Mouse (Mus musculus) CD8-positive naive resting alpha-beta T cell, adult 2 months (primary cell): Measurements from ENCODE around the gene Iyd.
"Not testable (repeated sequence)": the region's sequence is repeated elsewhere in the genome, so short reads cannot be mapped to it uniquely, and the experiment has no call there.

Experiments used
- DNase-seq, 2 experiments: peaks; one replicate each; pipeline ENCODE4 v3.0.0; 2022; ENCODE audit warnings: low read depth in 2 of 2, low spot score in 2 of 2

The Iyd gene

DNA sequence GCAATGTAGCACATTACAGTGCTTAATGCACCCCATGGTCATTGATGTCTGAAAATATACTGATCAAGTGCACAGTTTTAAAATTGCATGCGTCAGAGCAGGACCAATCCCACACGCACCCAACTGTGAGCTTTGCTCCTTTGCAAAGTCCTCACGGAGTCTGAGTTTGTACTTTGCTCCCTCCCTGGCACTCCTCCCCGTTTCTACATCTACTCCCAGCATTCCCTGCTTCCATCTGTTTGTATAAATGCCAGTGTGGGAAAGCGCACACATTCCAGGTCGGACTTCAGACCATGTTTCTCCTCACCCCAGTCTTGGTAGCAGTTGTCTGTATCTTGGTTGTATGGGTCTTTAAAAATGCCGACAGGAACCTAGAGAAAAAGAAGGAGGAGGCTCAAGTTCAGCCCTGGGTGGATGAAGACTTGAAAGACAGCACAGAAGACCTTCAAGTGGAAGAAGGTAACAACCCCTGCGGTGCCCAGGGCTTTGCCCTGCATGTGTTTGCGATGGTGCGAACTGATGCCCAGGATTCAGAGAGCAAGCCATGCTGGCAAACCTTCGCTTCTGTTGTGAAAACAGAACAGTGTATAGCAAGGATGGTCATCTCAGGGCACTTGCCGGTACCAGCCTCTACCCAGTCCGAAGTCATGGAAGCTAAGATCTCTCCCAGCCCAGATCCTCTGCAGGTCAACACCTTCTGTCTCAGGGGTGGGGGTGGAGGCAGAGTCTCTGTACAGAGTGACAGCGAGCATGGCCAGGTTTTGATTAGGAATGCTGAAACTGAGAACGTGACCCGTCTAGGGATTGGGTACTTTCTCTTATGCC lies at the start of gene Iyd:
TSS of gene Iyd (plus strand) at position 238 of the 825 bp plus-strand sequence.
- no peak for DNase-seq

DNA sequence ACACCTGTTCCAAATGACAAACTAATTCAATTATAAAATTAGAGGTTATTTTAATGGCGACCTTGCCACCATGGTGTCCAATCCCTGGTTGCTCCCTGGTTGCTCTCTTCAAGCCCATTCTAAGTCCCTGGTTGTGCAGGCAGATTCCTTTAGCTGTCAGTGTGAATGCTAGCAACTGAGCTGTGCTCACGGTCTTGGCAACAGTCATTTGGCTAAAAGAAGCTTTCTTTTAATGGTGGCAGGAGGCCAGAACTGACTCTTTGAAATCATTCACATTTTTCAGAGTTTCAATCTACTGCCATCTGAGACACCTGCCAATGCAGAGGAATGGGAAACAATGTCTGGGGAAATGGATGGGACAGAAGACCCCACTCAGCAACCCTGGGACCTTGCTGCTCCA lies 43.2 kb upstream of the Iyd start:
- DNase-seq = no peak

DNA sequence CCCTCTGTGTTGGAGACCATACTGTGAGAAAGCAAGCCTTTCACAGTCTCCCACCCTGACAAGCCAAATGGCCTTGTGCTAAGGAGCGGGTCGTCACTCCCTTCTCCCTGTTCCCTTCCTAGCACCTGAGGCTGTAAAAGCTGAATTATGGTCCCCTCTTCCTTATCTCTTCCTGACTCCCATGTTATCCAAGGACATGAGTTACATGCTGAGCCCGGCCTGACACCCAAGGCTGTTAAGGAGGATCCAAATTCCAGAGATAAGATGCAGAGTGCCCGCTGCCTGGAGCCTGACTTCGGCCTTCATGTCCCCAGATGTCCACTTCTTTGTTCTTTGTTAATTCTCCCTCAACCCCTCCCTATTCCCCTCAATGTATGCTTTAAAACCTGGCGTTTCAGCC lies 39.2 kb upstream of the Iyd start:
- DNase-seq = not testable (repeated sequence)

DNA sequence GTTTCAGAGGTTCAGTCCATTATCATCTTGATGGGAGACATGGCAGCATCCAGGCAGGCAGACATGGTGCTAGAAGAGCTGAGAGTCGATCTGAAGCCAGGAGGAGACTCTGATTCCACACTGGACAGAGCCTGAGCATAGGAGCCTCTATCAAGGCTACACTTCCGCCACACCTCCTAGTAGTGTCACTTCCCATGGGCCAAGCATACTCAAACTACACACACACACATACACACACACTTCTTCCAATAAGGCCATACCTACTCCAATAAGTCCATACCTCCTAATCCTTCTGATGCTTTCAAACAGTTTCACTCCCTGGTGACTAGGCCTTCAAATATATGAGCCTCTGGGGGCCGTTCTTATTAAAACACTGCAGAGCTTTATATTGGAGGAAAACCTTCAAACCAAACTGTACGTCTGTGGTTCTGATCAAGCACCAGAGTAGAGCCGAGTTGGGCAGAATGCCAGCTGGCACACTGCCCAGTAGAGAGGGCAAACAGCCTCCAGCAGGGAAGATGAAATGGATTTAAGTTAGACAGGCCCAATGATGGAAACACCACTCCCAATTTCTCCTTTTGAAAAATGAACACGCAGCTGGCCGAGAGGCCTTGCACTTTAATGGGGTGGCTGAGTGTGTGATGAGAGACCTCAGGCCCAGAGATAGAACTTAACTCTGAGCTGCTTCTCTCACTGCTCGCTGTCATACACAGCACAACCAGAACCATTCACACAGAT lies 32.4 kb upstream of the Iyd start:
- DNase-seq = no peak

DNA sequence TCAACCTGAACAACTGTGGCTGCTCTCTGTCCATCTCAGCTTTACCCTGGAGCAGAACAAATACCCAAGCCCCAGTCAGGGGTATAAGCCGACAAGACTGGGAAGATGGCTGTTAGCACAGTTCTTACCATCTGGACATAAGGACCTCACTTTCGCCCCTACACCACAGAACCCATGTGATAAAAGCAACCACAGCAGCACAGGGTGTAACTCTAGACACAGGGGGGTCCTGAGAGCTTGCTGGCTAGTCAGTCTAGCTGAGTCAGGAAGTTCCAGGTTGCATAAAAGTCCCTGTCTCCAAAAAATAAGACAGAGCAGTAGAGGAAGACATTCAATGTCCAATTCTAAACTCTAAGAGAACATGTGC lies 31.8 kb upstream of the Iyd start:
- DNase-seq = no peak

DNA sequence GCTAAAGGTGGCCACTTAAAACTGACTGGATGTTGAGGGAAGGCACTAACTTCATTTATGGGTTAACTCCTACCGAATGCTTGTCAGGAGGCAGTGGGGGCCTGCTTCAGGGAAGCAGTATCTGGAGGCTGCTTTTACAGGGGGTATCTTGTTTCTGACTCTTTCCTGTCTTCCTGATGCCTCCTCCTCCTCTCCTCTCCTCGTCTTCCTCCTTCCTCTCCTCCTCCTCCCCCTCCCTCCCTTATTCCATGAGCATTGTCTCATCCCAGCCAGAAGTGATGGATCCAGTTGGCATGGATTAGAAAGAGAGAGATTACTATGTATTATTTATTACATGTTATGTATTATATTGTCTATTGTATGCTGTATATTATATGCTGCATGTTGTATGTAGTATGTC lies 31.3 kb upstream of the Iyd start:
- no peak for DNase-seq

DNA sequence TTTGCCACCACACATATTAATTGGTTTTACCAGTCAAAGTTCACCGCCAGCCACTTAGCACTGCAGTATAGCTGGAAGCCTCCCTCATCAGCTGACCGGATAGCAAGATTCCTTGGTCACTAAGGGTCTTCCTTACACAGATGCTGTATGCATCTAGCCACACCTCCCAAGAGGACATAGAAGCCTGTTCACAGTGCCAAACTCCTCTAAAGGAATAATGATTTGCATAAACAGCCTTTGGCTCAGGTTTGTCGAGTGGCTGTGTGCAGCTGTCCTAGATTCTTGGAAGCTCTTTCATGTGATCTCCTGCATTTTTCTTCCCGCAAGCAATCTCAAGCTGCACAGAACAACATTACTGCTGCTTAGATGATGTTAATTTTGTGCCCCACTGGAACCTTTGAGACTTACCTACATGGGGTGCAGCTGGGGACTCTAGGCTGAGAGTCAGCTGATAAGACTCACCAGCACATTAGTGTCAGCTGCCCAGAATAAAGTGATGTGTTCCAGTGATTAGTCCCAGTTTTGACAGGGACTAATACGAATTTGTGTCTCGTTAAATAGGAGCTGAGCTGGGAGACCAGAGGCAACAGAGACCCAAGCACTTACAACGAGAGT lies 30.3 kb upstream of the Iyd start:
- no peak for DNase-seq

DNA sequence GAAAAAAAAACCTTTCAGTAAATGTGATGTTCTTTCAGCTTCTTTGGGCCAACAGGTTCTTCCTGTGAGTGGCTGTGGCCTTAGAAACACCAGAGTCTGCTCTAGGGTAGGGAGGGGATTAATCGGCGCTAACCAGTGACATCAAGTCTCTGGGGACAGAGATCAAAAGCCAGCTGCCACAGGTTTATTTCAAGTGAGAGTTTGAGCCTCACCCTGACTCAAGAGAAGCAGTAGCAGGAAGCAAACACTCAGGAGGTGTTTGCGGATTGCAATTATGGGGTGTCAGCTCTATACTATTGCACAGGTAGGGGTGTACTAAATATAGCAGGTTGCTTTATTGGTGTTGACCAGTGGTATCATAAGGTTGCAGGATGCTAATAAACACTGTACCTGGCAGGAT lies 29.6 kb upstream of the Iyd start:
- no peak for DNase-seq

DNA sequence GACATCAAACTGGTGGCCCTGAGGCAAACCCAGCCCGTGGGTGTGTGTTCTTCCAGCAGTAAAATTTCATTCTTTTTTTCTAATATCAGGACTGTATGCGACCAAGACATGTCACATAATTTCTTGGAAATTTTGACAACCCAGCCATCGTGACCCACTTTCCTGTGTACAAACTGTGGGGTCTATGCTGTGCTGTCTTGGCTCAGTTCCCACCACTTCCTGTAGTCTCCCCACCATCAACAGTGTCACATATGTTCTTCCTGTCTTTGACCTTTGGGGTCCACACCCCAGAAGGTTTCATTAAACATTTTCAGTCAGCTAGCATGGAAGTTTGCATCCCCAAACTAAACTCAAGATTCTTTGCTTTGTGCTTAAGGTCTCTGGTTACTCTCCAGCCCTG lies 28.6 kb upstream of the Iyd start:
- DNase-seq = no peak

DNA sequence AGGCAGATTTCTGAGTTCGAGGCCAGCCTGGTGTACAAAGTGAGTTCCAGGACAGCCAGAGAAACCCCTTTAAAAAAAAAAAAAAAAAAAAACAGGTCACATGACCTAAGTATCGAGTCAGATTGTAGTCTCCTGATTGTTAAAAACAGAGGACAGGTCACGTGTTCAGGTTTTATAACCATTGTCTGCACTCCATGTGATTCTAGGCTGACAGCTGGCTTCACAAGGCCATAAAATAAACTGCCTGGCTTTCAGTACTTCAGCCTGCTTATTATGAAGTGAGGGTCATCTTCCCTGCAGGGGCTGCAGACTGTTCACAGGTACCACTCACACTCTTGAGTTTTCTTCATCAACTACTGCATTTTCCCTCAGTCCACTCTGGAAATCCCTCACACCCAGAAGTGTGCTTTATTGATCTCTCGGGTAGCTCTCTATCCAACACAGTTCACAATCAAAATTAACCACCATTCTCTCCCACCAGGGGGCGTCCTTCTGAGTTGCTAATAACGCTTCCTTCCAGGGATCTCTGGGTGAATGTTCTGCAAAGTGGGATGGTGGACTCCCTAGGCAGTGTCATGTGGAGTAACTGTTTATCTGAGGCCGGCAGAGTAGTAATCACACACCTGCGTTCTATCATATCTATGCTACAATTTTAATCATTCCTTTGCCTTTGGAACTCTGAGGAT lies 27.3 kb upstream of the Iyd start:
- no peak for DNase-seq

DNA sequence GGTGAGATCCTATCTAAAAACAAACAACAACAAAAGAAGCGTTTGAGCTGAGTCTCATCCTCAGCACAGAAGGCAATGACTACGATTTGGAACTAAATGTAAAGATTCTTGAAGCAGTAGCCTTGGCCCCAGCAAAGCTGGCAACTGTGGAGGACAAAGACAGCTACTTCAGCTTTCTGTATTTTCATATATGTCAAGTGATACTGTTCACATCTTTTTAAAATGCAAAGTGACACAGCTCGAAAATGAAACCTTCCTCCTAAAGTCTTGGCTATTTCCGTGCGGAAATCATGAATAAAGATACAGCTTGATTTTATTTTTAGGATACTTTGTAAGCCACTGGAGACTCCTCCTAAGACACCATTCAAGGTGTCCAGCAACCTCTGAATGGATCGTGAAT lies 26.1 kb upstream of the Iyd start:
- no peak for DNase-seq

DNA sequence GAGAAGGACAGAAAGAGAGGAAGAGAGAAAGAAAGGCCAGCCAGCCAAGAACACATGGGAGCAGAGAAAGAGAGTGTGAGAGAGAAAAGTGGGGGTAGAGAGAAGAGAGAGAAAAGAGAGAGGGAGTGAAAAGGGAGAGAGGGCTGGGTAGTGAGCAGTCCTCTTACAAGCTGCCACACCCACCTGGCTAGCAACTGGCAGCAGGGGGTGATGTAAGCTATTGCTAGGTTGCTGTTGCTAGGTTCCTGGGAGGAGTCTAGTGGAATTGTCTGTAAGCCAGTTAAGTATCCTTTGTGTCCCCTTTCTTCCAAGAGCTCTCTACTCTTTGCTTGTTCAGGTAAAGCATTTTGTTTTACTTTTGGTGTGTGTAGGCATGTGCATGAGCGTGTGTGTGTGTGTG lies 25.4 kb upstream of the Iyd start:
- no peak for DNase-seq

DNA sequence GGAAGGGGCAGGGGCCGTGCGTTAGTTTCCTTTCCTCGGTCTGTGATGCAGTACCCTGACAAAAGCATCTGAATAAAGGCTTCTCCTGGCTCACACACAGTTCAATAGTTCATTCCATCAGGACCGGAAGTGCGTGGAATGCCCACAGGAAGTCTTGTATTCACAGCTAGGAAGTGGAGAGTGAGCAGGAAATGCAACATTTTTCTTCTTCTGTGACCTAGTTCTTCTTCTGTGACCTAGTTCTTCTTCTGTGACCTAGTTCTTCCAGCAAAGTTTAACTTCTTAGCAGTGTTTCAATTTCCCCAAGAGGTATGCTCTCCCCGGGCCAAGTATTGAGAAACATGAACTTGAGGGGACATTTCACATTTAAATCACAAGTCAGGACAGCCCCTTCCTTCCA lies 23.6 kb upstream of the Iyd start:
- peak in 1 of 2 experiments; percentile 14 for DNase-seq

DNA sequence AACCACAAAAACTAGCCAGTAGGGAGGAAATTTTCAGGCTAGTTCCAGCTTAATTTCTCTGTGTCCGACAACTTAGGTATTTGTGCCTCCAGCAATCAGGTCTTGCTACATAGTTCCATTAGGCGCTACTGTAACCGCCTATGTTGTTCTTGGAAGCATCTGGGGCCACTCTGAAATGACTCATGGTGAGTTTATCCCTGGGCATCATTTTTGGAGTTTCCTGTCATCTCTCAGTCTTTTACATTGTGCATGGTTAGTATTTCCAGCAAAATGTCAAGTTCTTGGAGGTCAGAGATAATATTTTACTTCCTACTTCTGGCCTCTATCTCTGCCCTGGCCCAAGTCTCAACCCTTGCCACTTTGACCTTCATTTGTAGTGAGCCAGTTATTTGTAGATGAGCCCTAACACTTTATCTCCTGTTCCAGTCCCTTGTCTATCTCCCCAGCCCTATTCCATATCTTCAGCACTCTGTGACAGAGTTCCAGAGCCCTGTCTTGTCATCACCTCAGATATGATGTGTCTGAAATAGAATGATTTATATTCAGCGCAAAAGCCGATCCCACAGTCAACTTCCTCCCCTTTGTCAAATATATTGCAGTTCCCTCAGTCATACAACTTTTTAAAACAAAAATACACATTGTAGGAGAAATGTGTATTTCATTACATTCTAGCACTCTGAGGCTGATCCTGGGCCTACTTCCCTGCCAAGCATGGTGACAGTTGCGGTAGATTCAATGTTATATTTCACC lies 16.8 kb upstream of the Iyd start:
- DNase-seq = no peak

DNA sequence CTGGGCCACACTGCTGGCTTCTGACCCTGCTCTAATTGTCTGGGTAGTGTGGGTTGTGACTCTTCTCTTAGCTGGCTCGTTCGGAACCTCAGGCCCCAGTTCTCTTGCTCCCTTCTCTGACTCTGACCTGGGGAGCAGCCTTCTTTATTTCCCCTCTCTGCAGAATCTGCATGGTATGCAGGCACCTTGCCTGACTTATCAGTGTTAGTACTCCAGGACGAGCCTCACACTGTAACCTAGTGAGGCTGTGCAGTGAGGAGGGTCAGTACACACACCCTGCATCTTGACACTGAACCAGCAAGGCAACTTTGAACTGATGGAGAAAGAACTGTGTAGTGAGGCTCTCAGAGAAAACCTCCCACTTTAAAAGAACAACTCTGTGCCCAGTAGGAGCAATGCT lies 15.5 kb upstream of the Iyd start:
- DNase-seq = no peak

DNA sequence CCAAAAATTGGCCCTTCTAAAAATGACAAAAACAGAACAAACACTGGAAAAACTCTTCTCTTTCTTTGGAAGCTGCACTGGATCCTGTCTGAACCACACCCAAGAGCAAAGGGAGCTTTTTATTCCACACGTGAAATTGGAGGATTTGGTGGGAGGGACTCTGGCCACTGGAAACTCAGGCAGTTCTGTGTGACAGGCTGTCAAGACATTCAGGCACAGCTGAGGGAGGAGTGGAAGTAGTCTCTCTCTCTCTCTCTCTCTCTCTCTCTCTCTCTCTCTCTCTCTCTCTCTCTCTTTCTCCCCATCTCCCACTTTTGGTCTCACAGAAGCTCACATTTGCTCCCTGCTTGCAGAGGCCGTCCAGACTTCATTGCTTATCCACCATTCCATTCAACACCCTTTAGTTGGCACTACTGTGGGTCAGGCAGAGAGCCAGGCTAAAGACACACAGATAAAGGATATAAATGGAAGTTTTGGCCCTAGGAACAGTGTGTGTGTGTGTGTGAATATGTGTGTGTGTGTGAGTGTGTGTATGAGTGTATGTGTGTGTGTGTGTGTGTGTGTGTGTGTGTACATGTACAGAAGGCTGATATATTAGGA lies 14.5 kb upstream of the Iyd start:
- DNase-seq = no peak

DNA sequence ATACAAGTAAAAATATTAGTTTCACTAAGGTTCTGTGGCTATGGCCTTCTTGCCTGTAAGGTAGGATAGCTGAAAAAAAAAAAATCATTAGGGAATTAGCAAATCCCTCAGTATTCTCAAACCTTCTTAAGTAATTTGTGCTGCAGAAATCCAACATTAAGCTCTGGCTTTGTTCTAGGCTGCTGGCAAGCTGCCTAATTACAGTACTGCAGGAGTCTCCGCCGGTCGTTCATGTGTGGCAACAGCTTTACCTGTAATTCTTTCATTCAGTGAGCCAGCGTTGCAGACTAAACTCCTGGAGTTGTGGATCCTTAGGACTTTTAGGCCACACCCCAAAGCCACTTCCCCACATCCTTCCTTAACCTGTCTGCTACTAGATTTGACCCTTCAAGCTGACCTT lies 10.2 kb upstream of the Iyd start:
- no peak for DNase-seq

DNA sequence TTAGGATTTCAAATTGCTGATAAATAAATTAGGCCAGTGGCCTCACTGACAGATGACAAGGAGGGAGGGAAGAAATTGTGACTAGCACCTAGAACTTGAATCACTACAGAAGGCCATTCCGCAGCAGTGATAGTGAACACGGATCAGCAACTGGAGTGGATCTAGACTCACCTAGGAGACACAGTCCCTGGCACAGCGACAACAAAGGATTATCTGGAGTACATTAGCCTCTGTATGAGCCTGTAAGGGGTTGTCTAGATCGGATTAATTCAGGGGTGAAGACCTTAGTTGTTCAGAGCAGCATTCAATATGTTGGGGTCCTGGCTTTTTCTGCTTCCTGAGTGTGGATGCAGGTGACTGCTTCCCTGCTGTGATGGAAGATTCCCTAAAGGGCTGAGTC lies 9.4 kb upstream of the Iyd start:
- no peak for DNase-seq

DNA sequence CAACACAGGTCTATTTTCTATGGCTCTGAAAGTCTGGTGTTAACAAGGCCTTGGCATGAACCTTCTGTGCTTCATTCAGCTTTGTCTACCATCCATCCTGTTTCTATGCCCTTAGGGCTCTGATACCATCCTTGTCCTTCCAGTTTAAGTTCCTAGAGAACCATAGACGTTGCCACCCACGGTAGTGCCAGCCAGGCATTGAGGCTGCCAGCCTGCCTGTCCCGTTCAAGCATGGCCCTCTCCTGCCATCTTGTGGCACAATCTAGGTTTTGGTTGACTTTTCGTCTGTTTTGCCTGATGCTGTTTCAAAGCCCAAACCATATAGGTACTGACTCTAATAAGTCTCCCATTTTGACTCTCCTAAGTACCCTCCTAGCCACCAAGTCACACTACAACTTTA lies 8.7 kb upstream of the Iyd start:
- DNase-seq = peak; percentile 9 to 38

DNA sequence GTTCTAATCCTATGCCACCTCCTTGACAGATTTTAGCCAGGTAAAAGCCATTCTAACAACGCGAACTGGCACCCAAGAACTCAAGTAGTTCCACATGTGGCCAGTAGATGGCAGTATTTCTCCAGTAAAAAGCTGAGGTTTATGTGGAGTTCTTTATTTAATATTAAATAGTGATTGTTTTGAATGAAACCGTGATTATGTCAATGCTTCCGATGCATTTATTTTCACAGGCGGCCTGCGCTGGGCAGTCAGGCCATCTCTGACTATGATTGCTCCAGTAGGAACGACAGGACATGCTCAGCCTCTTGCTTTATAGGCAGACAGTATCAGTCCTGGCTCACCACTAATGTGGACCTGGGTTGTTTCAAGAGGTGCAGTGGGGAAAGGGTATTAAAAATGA lies 5.6 kb upstream of the Iyd start:
- DNase-seq = peak in 1 of 2 experiments; percentile 26

DNA sequence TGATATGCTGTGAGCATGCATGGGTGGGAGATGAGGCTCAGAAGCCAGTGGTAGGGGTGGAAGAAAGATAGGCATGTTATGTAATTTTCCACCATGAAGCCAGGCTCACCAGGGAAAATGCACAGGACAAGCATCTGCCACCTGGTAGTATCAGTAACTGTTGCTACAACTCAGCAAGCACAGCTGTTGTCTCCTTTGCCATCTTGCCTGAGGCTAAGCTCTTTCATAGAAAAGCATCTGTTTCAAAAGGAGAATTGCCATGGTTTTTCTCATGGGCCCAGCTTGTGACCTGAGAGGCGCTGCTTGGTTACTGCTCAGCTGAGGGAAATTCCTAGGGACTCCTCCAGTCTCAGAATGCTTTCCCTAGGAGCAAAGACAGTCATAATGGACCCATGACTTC lies 3.7 kb upstream of the Iyd start:
- no peak for DNase-seq
